Mouse (Mus musculus) erythroblast, embryonic 14.5 days (primary cell): ENCODE data around the gene Fabp6.

Experiments used
- GATA1 ChIP-seq: IDR thresholded peaks from 2 replicates; pipeline ENCODE4 v1.6.1; 2012; ENCODE audit warnings: low read length, inconsistent platforms, mixed read lengths
- TAL1 ChIP-seq: IDR thresholded peaks from 3 replicates; pipeline ENCODE4 v1.6.1; 2012; ENCODE audit warnings: low read length, inconsistent platforms, mixed read lengths

- no peak for TF ChIP-seq TAL1
- no peak for TF ChIP-seq GATA1
These were observed 7.1 kb upstream of the Fabp6 start for GRCm38 (mm10) chr11:43608440-43608839.
